Mouse (Mus musculus) cortical plate, adult 2 months (tissue): ENCODE data around the gene Gm7030. TPM values are rescaled to one million over a fixed set of nuclear protein-coding genes. Genes with fewer than 3 reads are reported as not detected.
A peak's percentile ranks its signal among the peaks of the same experiment; 100 is the strongest.
"Not testable (repeated sequence)": the region's sequence is repeated elsewhere in the genome, so short reads cannot be mapped to it uniquely, and the experiment has no call there.

Experiments used
- H3K27ac ChIP-seq: fragments of 200-500 bp; 2 replicates; pipeline ENCODE4 v1.5.1; 2012; ENCODE audit warnings: low read length, control low read depth, inconsistent platforms; ENCODE audit not compliant: insufficient read depth
- H3K4me1 ChIP-seq: fragments of 200-500 bp; 2 replicates; pipeline ENCODE4 v1.6.1; 2011; ENCODE audit warnings: low read length; ENCODE audit not compliant: control insufficient read depth, insufficient read depth
- H3K4me3 ChIP-seq: fragments of 200-500 bp; 2 replicates; pipeline ENCODE4 v1.5.1; 2011; ENCODE audit warnings: mild to moderate bottlenecking, low read length, control low read depth; ENCODE audit not compliant: insufficient read depth
- CTCF ChIP-seq: fragments of 200-500 bp; IDR thresholded peaks from 2 replicates; pipeline ENCODE4 v1.5.1; 2011; ENCODE audit warnings: mild to moderate bottlenecking, control low read depth, low read length; ENCODE audit not compliant: insufficient read depth; ENCODE audit errors: extremely low read depth
- POLR2A ChIP-seq: fragments of 200-500 bp; IDR thresholded peaks from 2 replicates; pipeline ENCODE4 v1.6.1; 2011; ENCODE audit warnings: mild to moderate bottlenecking, low read length, control low read depth; ENCODE audit not compliant: insufficient read depth; ENCODE audit errors: extremely low read depth
- polyA plus RNA-seq: library from polyadenylated mRNA; depleted of rRNA; stranded (reverse); fragments of >200 nt; gene quantifications from 2 replicates; pipeline ENCODE4 v1.2.3, GENCODE M21; 2012

The Gm7030 gene
- polyA plus RNA-seq, 1 experiment, result not detected

GRCm38 (mm10) chr17:36161129-36162051, 32.2 kb upstream of the Gm7030 start:
- Histone ChIP-seq H3K4me3 (no peak overlapping the region), H3K27ac (no peak overlapping the region), H3K4me1 (no peaks in the 10 kb centered on the region)
- TF ChIP-seq POLR2A (no peak), CTCF (no peak)

GRCm38 (mm10) chr17:36158264-36158663, 29.0 kb upstream of the Gm7030 start:
- not testable (repeated sequence) for H3K4me3 ChIP-seq, H3K27ac ChIP-seq, H3K4me1 ChIP-seq

GRCm38 (mm10) chr17:36157782-36158181, 28.6 kb upstream of the Gm7030 start:
- H3K4me3 ChIP-seq, H3K4me1 ChIP-seq, H3K27ac ChIP-seq: not testable (repeated sequence)

GRCm38 (mm10) chr17:36154271-36155149, 25.3 kb upstream of the Gm7030 start:
- Histone ChIP-seq H3K4me3 (no peak overlapping the region), H3K27ac (no peak overlapping the region), H3K4me1 (no peaks in the 10 kb centered on the region)
- TF ChIP-seq POLR2A (no peak), CTCF (no peak)

- H3K27ac ChIP-seq, H3K4me3 ChIP-seq, H3K4me1 ChIP-seq: not testable (repeated sequence)
Observed at GRCm38 (mm10) chr17:36151200-36151599, 22.0 kb upstream of the Gm7030 start.

GRCm38 (mm10) chr17:36148468-36148867, 19.2 kb upstream of the Gm7030 start:
- not testable (repeated sequence) for H3K4me1 ChIP-seq, H3K27ac ChIP-seq, H3K4me3 ChIP-seq

GRCm38 (mm10) chr17:36146937-36147336, 17.7 kb upstream of the Gm7030 start:
- not testable (repeated sequence) for H3K4me3 ChIP-seq, H3K27ac ChIP-seq, H3K4me1 ChIP-seq

- not testable (repeated sequence) for H3K4me3 ChIP-seq, H3K4me1 ChIP-seq, H3K27ac ChIP-seq
Observed at GRCm38 (mm10) chr17:36145861-36146156, 16.6 kb upstream of the Gm7030 start.

- H3K27ac ChIP-seq, result no peak overlapping the region
- H3K4me1 ChIP-seq, result no peaks in the 10 kb centered on the region
- TF ChIP-seq POLR2A (no peak), CTCF (no peak)
- peak overlapping the region; percentile 21 for H3K4me3 ChIP-seq
Observed at GRCm38 (mm10) chr17:36145111-36145860, 16.1 kb upstream of the Gm7030 start.

- H3K4me1 ChIP-seq, H3K4me3 ChIP-seq, H3K27ac ChIP-seq: not testable (repeated sequence)
Observed at GRCm38 (mm10) chr17:36136299-36136848, 7.1 kb upstream of the Gm7030 start.

GRCm38 (mm10) chr17:36135421-36136231, 6.4 kb upstream of the Gm7030 start:
- not testable (repeated sequence) for H3K4me1 ChIP-seq, H3K4me3 ChIP-seq, H3K27ac ChIP-seq
